Mouse (Mus musculus): Measurements from ENCODE around the gene Serpinb3b. TPM values are rescaled to one million over a fixed set of nuclear protein-coding genes. Genes with fewer than 3 reads are reported as not detected.
"Not testable (repeated sequence)": the region's sequence is repeated elsewhere in the genome, so short reads cannot be mapped to it uniquely, and the experiment has no call there.

Gene Serpinb3b
- not detected in 2 replicates for polyA plus RNA-seq (2016; fragmentation: Nextera tagmentation; extraction: Ambion mirVana)

DNA sequence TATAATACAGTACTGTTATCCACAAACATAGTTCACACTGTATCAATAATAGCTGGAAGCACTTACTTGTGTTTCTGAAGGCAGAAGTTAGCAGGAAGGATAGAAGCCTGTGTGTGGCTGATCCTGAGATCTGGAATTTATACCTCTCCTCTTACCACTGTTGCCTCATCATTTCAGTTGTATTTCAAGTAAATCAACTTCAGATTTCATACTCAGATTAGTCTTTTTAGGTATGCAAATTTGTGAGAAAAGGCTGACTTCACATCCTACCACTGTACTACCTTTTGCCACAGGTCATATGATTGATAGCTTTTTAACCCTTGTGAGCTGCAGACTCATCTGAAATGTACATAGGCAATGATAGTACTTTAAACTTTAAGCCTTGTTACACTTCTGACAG lies at the start of gene Serpinb3b, which contains the start of gene Serpinb3c:
TSS of gene Serpinb3b (minus strand) at position 101 of the 400 bp plus-strand sequence.
TSS of gene Serpinb3c (minus strand) at position 111 of the 400 bp plus-strand sequence.
- not testable (repeated sequence) for ATAC-seq

DNA sequence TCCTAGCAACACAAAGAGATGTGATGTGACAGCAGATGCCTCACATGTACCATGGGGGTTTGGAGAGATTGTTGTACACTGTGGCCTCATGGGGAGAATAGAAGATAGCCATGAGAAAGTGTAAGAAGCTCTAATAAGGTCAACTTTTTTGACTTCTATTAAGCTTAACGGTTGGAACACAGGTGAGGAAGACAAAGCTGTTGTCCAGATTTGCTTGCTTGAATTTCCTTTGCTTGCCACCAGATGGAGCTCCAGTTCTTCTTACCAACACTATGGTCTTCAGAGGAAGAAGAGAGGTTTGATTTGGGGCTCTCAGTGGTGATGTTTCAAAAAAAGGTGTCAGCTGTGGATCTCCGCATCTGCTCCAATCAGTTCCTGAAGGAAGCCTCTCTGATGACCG lies 35.0 kb downstream of the Serpinb3b start:
- ATAC-seq; H3K4me2 ChIP-seq; H3K9ac ChIP-seq; H3K27ac ChIP-seq; H3K4me3 ChIP-seq; H3K27me3 ChIP-seq (replicated peaks); H3K36me3 ChIP-seq; H3K4me1 ChIP-seq; H3K9me3 ChIP-seq (replicated peaks): not testable (repeated sequence)
- WGBS (ENCODE audit: insufficient replicate concordance) = 38% methylated on average over 3 of the region's 3 CpGs

More for the DNA sequence above, at the start of gene Serpinb3b, which contains the start of gene Serpinb3c:
- H3K9ac ChIP-seq; H3K4me2 ChIP-seq; H3K27me3 ChIP-seq (replicated peaks); H3K27ac ChIP-seq; H3K4me3 ChIP-seq; H3K36me3 ChIP-seq; H3K4me1 ChIP-seq; H3K9me3 ChIP-seq (replicated peaks): not testable (repeated sequence)

DNA sequence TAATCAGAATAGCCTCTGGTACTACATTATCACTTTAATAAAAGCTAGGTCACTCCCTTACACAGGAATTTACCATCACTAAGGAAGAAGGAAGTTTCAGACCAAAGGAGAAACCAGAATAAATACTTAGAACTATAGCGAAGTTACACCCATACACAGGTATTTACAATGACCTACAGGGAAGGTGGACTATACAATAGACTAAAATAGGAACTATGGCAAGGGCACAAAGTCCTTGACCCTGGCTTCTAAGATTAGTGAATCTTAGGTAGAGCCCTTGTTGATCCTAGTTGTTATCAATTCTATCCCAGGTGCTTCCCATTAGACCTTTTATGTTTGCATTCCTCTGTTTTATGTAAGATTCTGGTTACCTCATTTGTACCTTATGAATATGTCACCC lies 60.9 kb downstream of the Serpinb3b start:
- not testable (repeated sequence) for ATAC-seq; H3K27ac ChIP-seq; H3K4me1 ChIP-seq; H3K4me3 ChIP-seq; H3K9me3 ChIP-seq (replicated peaks); H3K4me2 ChIP-seq; H3K9ac ChIP-seq; H3K36me3 ChIP-seq; H3K27me3 ChIP-seq (replicated peaks)
- 69% methylated on average over 1 of the region's 1 CpGs for WGBS (ENCODE audit: insufficient replicate concordance)

DNA sequence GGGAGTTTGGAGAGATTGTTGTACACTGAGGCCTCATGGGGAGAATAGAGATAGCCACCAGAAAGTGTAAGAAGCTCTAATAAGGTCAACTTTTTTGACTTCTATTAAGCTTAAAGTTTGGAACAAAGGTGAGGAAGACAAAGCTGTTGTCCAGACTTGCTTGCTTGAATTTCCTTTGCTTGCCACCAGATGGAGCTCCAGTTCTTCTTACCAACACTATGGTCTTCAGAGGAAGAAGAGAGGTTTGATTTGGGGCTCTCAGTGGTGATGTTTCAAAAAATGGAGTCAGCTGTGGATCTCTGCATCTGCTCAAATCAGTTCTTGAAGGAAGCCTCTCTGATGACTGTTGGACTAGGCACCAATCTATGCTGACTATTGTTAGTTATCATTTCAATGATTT lies 150.7 kb downstream of the Serpinb3b start:
- not testable (repeated sequence) for H3K9me3 ChIP-seq (replicated peaks); H3K27ac ChIP-seq; H3K27me3 ChIP-seq (replicated peaks); H3K4me1 ChIP-seq; ATAC-seq; H3K4me2 ChIP-seq; H3K4me3 ChIP-seq; H3K9ac ChIP-seq; H3K36me3 ChIP-seq

Other genes starting within 250 kb of the Serpinb3b start
- gene Serpinb3a, start 226.1 kb downstream of the Serpinb3b start, polyA plus RNA-seq (2016; fragmentation: Nextera tagmentation; extraction: Ambion mirVana) = not detected in 2 replicates
- not detected in 2 replicates for gene Serpinb3d, start 194.9 kb downstream of the Serpinb3b start, polyA plus RNA-seq (2016; fragmentation: Nextera tagmentation; extraction: Ambion mirVana)
- gene Serpinb3c, start within 50 bp of the Serpinb3b start, polyA plus RNA-seq (2016; fragmentation: Nextera tagmentation; extraction: Ambion mirVana) = not detected in 2 replicates
- gene Serpinb11, start 82.8 kb upstream of the Serpinb3b start, polyA plus RNA-seq (2016; fragmentation: Nextera tagmentation; extraction: Ambion mirVana) = not detected in 2 replicates
- not detected in 2 replicates for gene Serpinb7, start 121.3 kb upstream of the Serpinb3b start, polyA plus RNA-seq (2016; fragmentation: Nextera tagmentation; extraction: Ambion mirVana)
- 3.6 and 4.2 TPM in 2 replicates for gene Serpinb2, start 233.1 kb upstream of the Serpinb3b start, polyA plus RNA-seq (2016; fragmentation: Nextera tagmentation; extraction: Ambion mirVana)